Mouse (Mus musculus) c-Kit-positive CD71-positive TER-119-positive erythroid progenitor cells, embryonic 14.5 days (primary cell): ENCODE results near the gene Nup214.
A peak's percentile ranks its signal among the peaks of the same experiment; 100 is the strongest.
"Not testable (repeated sequence)": the region's sequence is repeated elsewhere in the genome, so short reads cannot be mapped to it uniquely, and the experiment has no call there.

ENCODE experiments used
- DNase-seq: peaks from one replicate; pipeline ENCODE4 v3.0.0-alpha.2; 2013; ENCODE audit warnings: low spot score

Nup214 gene

DNA sequence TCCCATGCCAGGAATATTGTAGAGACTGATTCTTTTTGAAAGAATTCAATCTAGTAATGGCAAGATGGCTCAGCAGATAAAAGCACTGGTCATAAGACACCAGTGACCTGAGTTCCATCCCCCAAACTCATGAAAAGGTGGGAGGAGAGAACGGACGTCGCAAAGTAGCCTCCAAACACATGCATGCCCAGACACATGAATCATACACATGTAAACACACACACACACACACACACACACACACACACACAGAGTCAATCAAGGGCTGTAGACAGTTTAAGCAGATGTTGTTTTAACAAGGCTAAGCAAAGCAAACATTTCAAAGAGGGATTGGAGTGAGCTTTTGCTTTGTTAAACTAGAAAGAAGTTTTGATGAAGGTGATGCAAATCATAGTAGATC is 10.0 kb upstream of the Nup214 start:
- no peak for DNase-seq

GRCm38 (mm10) chr2:31965110-31965509 is 9.1 kb upstream of the Nup214 start:
- DNase-seq: peak; percentile 54

DNA sequence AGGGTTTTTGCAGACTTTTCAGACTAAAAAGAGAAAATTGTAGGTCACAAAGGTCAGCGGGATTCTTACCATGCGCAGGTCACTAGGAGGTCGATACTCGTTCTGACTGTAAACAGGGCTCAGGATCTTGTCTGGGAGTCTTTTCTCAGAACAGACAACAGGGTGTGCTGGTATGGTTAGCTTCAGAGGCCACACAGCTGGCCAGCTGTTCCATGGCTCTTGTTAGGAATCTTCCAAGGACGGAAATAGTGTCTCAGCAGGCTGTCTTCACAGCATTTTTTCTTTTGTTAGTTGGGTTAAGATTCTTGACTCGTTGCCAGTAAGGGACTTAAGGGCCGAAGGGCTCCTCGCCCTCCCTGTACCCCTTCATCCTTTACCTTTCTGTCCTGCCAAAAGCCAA is 7.4 kb upstream of the Nup214 start:
- no peak for DNase-seq

GRCm38 (mm10) chr2:31972589-31972988 is 1.6 kb upstream of the Nup214 start:
- no peak for DNase-seq

GRCm38 (mm10) chr2:31974809-31975371 is 654 bp downstream of the Nup214 start:
- peak; percentile 9 for DNase-seq

GRCm38 (mm10) chr2:31987774-31988173 is 13.5 kb downstream of the Nup214 start:
- no peak for DNase-seq

DNA sequence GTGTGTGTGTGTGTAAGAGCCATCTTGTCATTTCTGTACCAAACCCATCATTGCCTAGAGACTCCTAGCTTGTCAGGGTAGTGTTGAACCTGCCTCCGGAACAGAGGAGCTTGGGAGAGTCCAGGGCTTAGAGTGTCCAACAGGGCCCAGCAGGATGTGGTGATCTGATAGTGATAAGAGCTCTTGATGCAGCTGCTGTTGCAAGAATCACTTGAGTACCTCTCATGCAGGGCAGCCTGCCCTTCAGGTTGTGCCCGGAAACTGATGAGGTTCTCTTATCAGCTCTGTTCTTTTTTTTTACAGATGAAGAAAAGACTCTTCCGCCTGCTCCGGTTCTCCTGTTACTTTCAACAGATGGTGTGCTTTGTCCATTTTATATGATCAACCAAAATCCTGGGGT is 16.7 kb downstream of the Nup214 start:
- no peak for DNase-seq

DNA sequence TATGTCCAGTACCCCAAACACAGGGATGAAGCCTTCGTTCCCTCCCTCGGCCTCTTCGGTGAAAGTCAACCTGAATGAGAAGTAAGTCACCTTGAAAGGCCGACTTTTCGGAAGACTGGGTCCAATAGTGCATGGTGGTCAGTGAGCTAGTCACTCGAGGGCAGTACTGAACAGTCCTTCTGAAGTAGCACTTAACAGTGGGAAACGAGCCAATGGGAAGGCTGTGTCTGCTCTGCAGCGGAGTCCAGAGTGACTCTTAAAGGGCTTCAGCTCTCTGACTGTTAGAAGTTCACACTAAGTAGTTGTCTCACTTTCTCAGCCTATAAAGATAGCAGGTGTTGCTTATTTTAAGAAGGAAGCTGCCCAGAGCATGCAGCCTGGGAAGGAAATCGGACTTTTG is 20.7 kb downstream of the Nup214 start:
- no peak for DNase-seq

DNA sequence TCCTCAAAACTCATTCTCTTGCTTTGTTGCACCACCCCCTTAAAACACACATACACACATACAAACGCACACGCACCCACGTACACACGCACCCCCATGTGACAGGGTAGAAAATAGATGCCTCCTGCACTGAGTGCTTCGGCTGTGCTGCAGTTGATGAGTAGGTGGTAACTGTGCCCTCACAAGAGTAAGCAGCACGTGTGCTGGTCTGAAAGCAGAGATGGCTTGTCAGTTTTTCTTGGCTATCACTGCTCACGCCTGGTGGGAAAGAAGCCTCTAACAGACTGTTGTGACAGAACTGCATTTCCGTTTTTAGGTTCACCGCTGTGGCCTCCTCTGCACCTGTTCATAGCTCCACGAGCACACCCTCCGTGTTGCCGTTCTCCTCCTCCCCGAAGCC is 21.8 kb downstream of the Nup214 start:
- DNase-seq: no peak

- no peak for DNase-seq
Observed at GRCm38 (mm10) chr2:31997539-31997938, 23.3 kb downstream of the Nup214 start.

GRCm38 (mm10) chr2:31998443-31998842 is 24.2 kb downstream of the Nup214 start:
- no peak for DNase-seq

- DNase-seq: no peak
Observed at GRCm38 (mm10) chr2:32008311-32008710, 34.1 kb downstream of the Nup214 start.

DNA sequence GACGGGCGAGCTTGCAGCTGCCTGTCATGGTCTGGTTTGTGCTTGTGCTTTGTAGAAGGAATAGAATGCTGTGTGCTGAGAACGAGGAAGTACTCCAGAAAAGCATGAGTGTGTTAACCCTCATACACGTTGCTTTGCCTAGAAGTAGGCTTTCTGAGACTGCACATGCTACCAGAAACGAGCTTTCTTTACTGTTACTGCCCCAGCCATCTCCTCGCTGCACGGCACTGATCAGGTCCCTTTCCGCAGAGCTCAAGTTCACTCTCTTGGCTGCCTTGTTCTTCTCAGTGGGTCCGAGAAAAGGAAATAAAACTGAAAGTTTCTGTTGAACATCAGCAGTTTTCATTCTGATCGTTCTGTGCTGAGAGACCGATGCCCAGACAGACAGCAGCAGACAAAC is 34.5 kb downstream of the Nup214 start:
- no peak for DNase-seq

GRCm38 (mm10) chr2:32019704-32020103 is 45.5 kb downstream of the Nup214 start:
- no peak for DNase-seq

DNA sequence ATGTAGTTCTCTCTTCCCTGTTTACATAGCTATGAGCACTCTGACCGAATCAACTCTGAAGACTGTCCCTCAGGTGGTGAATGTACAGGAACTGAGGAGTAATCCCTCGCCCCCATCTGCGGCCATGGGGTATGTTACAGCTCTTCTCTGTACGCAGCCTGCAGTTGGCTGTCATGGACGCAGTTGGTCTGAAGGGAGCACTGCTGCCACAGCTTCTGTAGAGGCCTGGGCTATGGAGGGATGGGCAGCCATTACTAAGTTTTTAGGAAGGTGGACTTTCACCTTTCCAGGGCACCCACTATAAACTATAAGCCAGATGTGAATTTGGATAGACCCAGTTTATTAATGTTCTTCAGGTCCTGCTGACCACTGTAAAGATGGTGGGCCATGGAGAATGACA is 46.0 kb downstream of the Nup214 start:
- DNase-seq: no peak

DNA sequence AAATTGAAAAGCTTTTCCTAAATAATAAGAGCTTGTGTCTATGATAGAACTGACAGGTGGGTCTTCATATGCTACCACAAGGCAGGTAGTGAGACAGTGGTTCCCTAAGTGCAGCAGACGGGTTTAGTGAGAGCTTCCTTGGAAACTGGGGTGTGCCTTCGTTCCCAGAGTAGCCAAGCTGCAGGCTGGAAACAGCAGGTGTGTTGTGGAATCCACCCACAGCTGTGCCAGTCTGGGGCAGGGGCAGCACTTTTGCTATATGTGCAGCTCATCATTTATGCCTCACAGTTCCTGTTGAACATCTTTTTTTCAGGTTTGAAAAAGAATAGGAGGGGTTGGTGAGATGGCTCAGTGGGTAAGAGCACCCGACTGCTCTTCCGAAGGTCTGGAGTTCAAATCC is 50.1 kb downstream of the Nup214 start:
- no peak for DNase-seq

- no peak for DNase-seq
Observed at GRCm38 (mm10) chr2:32029636-32030035, 55.4 kb downstream of the Nup214 start.

DNA sequence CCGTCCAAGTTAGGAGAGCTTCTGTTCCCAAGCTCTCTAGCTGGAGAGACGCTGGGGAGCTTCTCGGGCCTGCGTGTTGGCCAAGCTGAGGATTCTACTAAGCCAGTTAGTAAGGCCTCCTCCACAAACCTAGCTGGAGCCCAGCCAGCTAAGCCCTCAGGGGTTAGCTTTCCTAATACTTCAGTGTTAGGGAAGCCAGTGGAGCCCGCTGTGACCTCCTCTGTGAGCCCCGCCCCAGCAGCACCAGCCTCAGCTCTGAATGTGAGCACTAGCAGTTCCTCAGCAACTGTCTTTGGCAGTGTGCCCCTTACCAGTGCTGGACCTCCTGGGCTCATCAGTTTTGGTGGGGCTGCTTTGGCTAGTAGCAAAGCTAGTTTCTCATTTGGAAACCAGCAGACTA is 59.2 kb downstream of the Nup214 start:
- DNase-seq: no peak

- no peak for DNase-seq
Observed at GRCm38 (mm10) chr2:32034206-32034605, 60.0 kb downstream of the Nup214 start.

DNA sequence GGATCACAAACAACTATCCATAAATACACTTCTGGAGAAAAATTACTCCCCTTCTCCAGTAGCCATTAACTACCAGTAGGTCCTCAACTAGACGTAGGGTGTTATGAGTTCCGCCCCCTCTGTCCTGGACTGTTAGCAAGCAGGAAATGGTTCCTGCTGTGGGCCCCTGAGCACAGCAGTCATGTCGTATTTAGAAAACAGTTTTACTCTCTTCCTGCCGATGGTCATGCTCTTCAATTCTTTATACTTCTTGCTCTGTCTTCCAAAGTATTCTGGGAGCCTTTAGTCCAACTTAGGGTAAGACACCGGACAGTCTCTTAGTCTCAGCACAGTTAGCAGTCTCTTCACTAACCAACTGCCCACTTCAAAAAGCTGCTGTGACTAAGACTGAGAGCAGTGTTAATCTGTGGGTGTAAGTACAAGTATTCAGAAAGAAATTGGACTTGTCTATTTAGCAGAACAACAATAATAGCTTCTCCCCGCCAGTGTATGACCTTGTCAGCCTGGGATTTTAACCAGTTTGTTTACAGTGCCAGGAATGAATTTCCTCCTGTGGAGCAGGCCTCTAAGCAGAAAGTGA is 63.1 kb downstream of the Nup214 start:
- no peak for DNase-seq

- DNase-seq: no peak
Observed at GRCm38 (mm10) chr2:32038661-32039081, 64.4 kb downstream of the Nup214 start.

DNA sequence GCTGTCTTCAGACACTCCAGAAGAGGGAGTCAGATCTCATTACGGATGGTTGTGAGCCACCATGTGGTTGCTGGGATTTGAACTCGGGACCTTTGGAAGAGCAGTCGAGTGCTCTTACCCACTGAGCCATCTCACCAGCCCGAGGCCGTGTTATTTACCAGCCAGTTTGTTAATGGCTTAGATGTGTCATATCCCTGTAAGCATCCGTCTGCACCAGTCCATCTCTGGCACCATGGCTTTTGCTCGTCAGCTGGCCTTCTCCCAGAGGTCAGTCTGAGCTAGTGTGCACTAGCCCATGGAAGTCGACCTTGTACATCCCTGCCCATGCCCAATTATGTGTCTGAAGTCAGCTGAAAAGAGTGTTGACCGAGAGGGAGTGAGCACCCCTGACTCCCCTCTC is 66.4 kb downstream of the Nup214 start:
- not testable (repeated sequence) for DNase-seq

DNA sequence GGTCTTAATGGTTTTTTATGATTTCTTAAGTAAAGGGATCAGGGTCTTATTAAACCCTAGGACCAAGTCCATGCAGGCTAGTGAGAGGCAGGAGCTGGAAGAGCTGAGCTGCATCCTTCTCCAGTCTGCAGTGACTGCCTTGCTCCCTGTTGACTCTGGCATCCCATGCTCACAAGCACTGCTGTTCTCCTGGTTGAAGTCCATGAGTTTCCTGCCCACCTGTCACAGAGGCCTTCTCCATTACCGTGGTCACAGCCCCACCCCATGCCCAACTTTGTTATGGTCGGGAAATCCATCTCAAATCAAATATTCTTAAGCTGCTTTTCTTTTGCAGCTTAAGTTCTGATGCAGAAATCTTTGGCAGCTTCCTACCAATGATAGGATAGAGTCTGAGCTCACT is 66.9 kb downstream of the Nup214 start:
- no peak for DNase-seq

GRCm38 (mm10) chr2:32043836-32044235 is 69.6 kb downstream of the Nup214 start:
- no peak for DNase-seq
